Mouse (Mus musculus): ENCODE data around the gene Rftn2. TPM values are rescaled to one million over a fixed set of nuclear protein-coding genes. Genes with fewer than 3 reads are reported as not detected.
A peak's percentile ranks its signal among the peaks of the same experiment; 100 is the strongest.

Gene Rftn2
- total and polyA plus RNA-seq, 2 experiments from 2014 or later = 10.4 to 11.4 TPM

DNA sequence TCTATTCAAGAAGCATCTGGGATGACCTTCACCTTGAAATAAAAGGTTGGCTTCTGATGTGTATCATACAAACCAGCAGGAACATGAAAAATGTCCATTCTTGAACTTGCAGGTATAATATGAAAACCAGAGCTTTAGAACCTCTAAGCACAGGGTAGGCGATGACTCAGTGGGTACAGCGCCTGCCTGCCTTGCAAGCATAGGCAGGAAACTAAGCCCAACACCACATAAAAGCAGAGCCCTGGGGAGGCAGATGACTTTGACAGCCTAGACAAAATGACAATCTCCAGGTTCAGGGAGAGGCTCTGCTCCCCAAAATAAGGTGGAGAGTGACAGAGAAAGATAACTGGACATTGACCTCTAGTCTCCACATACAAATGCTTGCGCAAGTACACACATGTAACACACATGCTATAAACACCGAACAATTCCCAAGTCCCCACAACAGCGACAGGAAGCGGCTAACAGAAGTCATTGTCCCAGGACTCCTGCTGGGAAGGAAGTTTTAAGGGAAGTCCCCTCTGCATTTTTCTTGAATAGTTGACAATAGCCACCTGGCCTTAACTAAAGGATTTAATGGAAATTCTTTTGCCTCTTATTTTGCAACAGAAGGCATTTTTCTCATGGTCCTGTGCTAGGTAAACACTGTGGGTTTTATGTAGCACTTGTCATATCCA, 30.1 kb downstream of the Rftn2 start:
- H3K27me3 ChIP-seq (ENCODE audit: insufficient read depth, low read length) = no peaks in the 10 kb centered on the region
- 53% methylated on average over 6 of the region's 6 CpGs for WGBS
- H3K27ac ChIP-seq (ENCODE audit: low read depth, low read length) = no peak overlapping the region
- no peaks in the 10 kb centered on the region for H3K36me3 ChIP-seq (ENCODE audit: insufficient read depth, low read length)
- TF ChIP-seq CTCF (IDR thresholded peaks at IDR 0.05) = no peak
- no peak for ATAC-seq (ENCODE audit: low FRiP score)
- DNase-seq (ENCODE audit: low spot score) = no peak
- no peak overlapping the region for H3K4me3 ChIP-seq (ENCODE audit: low read depth, low read length)
- H3K9me3 ChIP-seq (ENCODE audit: low read length) = no peaks in the 10 kb centered on the region
- no peaks in the 10 kb centered on the region for H3K4me1 ChIP-seq (ENCODE audit: insufficient read depth, low read length)
- no peak overlapping the region for H3K4me2 ChIP-seq (ENCODE audit: low read depth, low read length, poor library complexity, severe bottlenecking)
- H3K9ac ChIP-seq (replicated peaks; ENCODE audit: low read length, poor library complexity, severe bottlenecking) = no peak overlapping the region

DNA sequence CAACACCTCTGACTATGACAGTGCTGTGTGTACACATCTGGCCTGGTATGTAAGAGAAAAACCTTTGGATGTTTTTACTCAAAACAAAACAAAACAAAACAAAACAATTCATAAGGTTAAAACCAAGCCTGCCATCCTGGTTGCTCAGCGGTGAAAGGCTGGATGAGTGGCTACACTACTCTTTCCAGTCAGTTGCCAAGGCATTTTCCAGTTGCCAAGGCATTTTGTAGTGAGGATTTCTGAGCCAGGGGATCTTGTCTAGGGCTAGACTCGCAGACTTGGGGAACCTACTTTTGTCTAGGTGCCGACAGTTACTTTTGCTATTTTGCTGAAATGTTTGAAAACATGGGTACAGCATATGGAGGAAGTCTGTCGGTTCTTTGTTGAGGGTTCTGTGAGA, 31.6 kb downstream of the Rftn2 start:
- Histone ChIP-seq H3K27ac (ENCODE audit: low read depth, low read length) (no peak overlapping the region), H3K4me1 (ENCODE audit: insufficient read depth, low read length) (no peaks in the 10 kb centered on the region), H3K4me3 (ENCODE audit: low read depth, low read length) (no peak overlapping the region), H3K36me3 (ENCODE audit: insufficient read depth, low read length) (no peaks in the 10 kb centered on the region), H3K27me3 (ENCODE audit: insufficient read depth, low read length) (no peaks in the 10 kb centered on the region), H3K9me3 (ENCODE audit: low read length) (no peaks in the 10 kb centered on the region), H3K4me2 (ENCODE audit: low read depth, low read length, poor library complexity, severe bottlenecking) (no peak overlapping the region), H3K9ac (replicated peaks; ENCODE audit: low read length, poor library complexity, severe bottlenecking) (no peak overlapping the region)
- WGBS = 52% methylated on average over 4 of the region's 4 CpGs
- TF ChIP-seq CTCF (IDR thresholded peaks at IDR 0.05) = no peak
- peak; percentile 50 for DNase-seq (ENCODE audit: low spot score)
- no peak for ATAC-seq (ENCODE audit: low FRiP score)

DNA sequence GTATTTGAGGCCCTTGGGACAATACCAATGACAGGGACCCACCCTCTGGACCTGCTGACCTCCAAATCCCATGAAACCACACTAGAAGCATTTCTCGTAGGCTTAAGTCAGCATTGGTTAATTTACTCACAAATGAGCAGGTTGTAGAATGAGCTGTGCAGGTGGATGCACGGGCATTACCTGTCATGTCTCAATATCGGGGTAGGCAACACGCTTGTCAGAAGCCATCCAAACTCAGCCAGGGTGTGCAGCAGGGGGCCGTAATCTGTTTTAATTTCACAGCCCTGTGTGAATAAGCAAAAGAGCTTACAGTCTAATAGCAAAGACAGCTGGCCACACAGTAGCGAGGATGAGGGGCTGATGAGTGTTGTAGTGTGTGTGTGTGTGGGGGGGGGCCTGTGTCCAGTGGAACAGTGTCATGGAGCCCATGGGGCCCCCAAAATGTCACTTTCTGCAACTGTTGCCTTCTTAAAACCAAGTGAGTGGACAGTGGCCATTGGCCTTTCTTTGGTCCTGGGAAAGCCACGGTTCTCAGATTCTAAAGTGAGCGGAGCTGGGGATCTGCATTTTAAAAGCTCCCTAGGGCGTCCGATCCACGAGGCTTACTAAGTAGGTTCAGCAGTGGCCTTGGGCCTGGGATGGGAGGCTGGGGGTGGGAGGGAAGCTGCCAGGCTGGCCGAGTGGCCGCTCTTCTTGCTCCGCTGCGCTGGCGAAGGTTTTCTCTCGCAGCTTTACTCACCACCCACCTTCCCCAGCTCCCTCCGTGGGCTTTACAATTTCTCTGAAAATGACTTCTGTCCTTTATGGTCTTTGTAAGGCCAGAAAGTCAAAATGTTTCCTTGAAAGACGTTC, 32.3 kb downstream of the Rftn2 start:
- TF ChIP-seq CTCF (IDR thresholded peaks at IDR 0.05) = no peak
- ATAC-seq (ENCODE audit: low FRiP score) (peak; percentile 24; the same call in 1 of the 2 replicates), DNase-seq (ENCODE audit: low spot score) (peak; percentile 58)
- Histone ChIP-seq H3K9ac (replicated peaks; ENCODE audit: low read length, poor library complexity, severe bottlenecking) (no peak overlapping the region), H3K4me1 (ENCODE audit: insufficient read depth, low read length) (no peaks in the 10 kb centered on the region), H3K36me3 (ENCODE audit: insufficient read depth, low read length) (no peaks in the 10 kb centered on the region), H3K4me3 (ENCODE audit: low read depth, low read length) (no peak overlapping the region), H3K4me2 (ENCODE audit: low read depth, low read length, poor library complexity, severe bottlenecking) (peak overlapping the region; percentile 26), H3K9me3 (ENCODE audit: low read length) (no peaks in the 10 kb centered on the region), H3K27ac (ENCODE audit: low read depth, low read length) (no peak overlapping the region), H3K27me3 (ENCODE audit: insufficient read depth, low read length) (no peaks in the 10 kb centered on the region)
- 21% methylated on average over 19 of the region's 19 CpGs for WGBS

DNA sequence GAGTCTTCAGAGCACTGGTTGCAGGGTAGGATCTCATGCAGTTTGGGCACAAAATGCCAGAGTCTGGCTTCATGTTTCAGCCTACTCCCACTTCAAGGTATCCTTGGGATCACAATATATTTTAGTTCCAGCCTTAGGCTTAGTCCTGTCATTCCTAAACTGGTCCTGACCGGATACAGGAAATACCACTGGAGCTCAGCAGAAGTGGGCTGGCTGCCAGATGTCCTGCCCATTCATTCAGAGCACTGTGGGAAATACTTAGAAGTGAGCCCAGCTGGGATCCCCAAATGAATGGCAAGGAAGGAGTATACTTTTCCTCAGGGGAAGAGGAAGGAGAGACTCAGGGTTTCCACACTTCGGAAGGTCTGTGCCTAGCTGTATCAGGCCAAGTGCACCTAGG, 33.3 kb downstream of the Rftn2 start:
- Histone ChIP-seq H3K9me3 (ENCODE audit: low read length) (no peaks in the 10 kb centered on the region), H3K27me3 (ENCODE audit: insufficient read depth, low read length) (no peaks in the 10 kb centered on the region), H3K27ac (ENCODE audit: low read depth, low read length) (no peak overlapping the region; the same call in 1 of the 2 replicates), H3K4me2 (ENCODE audit: low read depth, low read length, poor library complexity, severe bottlenecking) (no peak overlapping the region), H3K9ac (replicated peaks; ENCODE audit: low read length, poor library complexity, severe bottlenecking) (no peak overlapping the region), H3K36me3 (ENCODE audit: insufficient read depth, low read length) (no peaks in the 10 kb centered on the region), H3K4me3 (ENCODE audit: low read depth, low read length) (no peak overlapping the region), H3K4me1 (ENCODE audit: insufficient read depth, low read length) (no peaks in the 10 kb centered on the region)
- DNase-seq (ENCODE audit: low spot score) = peak; percentile 45
- no peak for TF ChIP-seq CTCF (IDR thresholded peaks at IDR 0.05)
- ATAC-seq (ENCODE audit: low FRiP score) = no peak
- 33% methylated on average over 2 of the region's 2 CpGs for WGBS

DNA sequence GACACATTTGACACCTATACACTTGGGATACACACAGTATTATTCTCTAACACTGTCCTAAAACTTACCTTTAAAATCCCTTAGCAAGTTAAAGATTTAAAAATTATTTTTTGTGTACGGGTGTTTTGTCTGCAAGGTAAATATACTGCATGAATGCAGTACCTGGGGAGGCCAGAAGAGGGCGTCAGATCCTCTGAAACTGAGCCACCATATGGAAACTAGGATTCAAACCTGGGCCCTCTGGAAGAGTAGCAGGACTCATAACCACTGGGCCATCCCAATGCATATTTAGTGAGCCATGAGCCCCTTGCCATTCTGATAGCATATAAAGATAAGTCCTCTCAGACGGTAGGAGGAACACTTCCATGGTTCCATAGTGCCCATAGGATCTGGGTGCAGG, 33.8 kb downstream of the Rftn2 start:
- ATAC-seq (ENCODE audit: low FRiP score) = no peak
- Histone ChIP-seq H3K36me3 (ENCODE audit: insufficient read depth, low read length) (no peaks in the 10 kb centered on the region), H3K9me3 (ENCODE audit: low read length) (no peaks in the 10 kb centered on the region), H3K4me2 (ENCODE audit: low read depth, low read length, poor library complexity, severe bottlenecking) (no peak overlapping the region), H3K4me3 (ENCODE audit: low read depth, low read length) (no peak overlapping the region), H3K4me1 (ENCODE audit: insufficient read depth, low read length) (no peaks in the 10 kb centered on the region), H3K27ac (ENCODE audit: low read depth, low read length) (no peak overlapping the region), H3K9ac (replicated peaks; ENCODE audit: low read length, poor library complexity, severe bottlenecking) (no peak overlapping the region), H3K27me3 (ENCODE audit: insufficient read depth, low read length) (no peaks in the 10 kb centered on the region)
- TF ChIP-seq CTCF (IDR thresholded peaks at IDR 0.05) = peak; percentile 68
- no peak for DNase-seq (ENCODE audit: low spot score)
- WGBS = 54% methylated on average over 3 of the region's 3 CpGs

DNA sequence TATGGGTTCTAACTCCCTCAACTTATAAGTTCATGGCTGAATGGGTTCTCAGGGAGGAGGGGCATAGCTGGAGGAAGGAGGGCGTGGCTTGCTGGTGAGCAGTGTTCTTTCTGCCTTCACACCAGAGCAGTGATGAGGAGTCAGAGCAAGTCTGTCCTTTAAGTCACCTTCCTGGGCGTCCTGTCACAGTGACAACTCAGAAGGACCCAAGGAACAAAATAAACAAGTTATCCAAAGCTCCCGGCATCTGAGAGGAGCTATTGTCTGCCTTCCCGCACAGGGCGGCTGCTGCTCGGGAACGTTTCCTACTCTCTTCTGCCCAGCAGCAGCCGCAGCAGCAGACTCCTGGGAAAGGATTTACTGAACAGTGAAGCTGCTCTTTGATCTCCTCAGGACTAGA, 34.6 kb downstream of the Rftn2 start:
- Histone ChIP-seq H3K27me3 (ENCODE audit: insufficient read depth, low read length) (no peaks in the 10 kb centered on the region), H3K4me2 (ENCODE audit: low read depth, low read length, poor library complexity, severe bottlenecking) (peak overlapping the region; percentile 56), H3K27ac (ENCODE audit: low read depth, low read length) (peak overlapping the region; percentile 57; the same call in 1 of the 2 replicates), H3K9me3 (ENCODE audit: low read length) (no peaks in the 10 kb centered on the region), H3K4me1 (ENCODE audit: insufficient read depth, low read length) (no peaks in the 10 kb centered on the region), H3K4me3 (ENCODE audit: low read depth, low read length) (peak overlapping the region; percentile 31), H3K36me3 (ENCODE audit: insufficient read depth, low read length) (no peaks in the 10 kb centered on the region), H3K9ac (replicated peaks; ENCODE audit: low read length, poor library complexity, severe bottlenecking) (0 out of 2 replicates have a peak overlapping the region, but pooled peaks have one; percentile 25)
- ATAC-seq (ENCODE audit: low FRiP score) = peak; percentile 55; the same call in 1 of the 2 replicates
- no peak for DNase-seq (ENCODE audit: low spot score)
- 7% methylated on average over 8 of the region's 8 CpGs for WGBS
- TF ChIP-seq CTCF (IDR thresholded peaks at IDR 0.05) = no peak

All from midbrain, postnatal 0 days (tissue).